Mouse (Mus musculus) ES-Bruce4 (cell line): ENCODE data around the gene Zfp715. TPM values are rescaled to one million over a fixed set of nuclear protein-coding genes. Genes with fewer than 3 reads are reported as not detected.
A peak's percentile ranks its signal among the peaks of the same experiment; 100 is the strongest.

Experiments
- H3K27ac ChIP-seq: 2 replicates; pipeline ENCODE4 v1.5.1; 2012; ENCODE audit warnings: low read length, inconsistent platforms; ENCODE audit not compliant: insufficient read depth
- H3K27me3 ChIP-seq: 2 replicates; pipeline ENCODE4 v1.6.1; 2012; ENCODE audit warnings: mild to moderate bottlenecking, low read length, inconsistent platforms; ENCODE audit not compliant: control insufficient read depth, poor library complexity, insufficient read depth, severe bottlenecking
- H3K36me3 ChIP-seq: 2 replicates; pipeline ENCODE4 v1.6.1; 2012; ENCODE audit warnings: inconsistent platforms, mild to moderate bottlenecking, low read length, moderate library complexity; ENCODE audit not compliant: control insufficient read depth, poor library complexity, insufficient read depth, severe bottlenecking
- H3K4me1 ChIP-seq: one replicate; pipeline ENCODE4 v1.8.1; 2011; ENCODE audit warnings: low read length; ENCODE audit not compliant: control insufficient read depth, insufficient read depth
- H3K4me3 ChIP-seq: 2 replicates; pipeline ENCODE4 v1.5.1; 2011; ENCODE audit warnings: low read depth, mild to moderate bottlenecking, low read length
- H3K9ac ChIP-seq: 2 replicates; pipeline ENCODE4 v1.6.1; 2012; ENCODE audit warnings: low read depth, mild to moderate bottlenecking, inconsistent platforms; ENCODE audit not compliant: poor library complexity, severe bottlenecking
- H3K9me3 ChIP-seq: replicated peaks from 2 replicates; pipeline ENCODE4 v1.6.1; 2012; ENCODE audit warnings: mild to moderate bottlenecking, low read length, inconsistent platforms; ENCODE audit not compliant: control insufficient read depth, poor library complexity, insufficient read depth, severe bottlenecking
- CTCF ChIP-seq: IDR thresholded peaks from one replicate; pipeline ENCODE4 v1.8.1; 2011; ENCODE audit warnings: low read depth, low read length
- EP300 ChIP-seq: IDR thresholded peaks from 2 replicates; pipeline ENCODE4 v1.6.1; 2011; ENCODE audit warnings: low read depth, low read length; ENCODE audit not compliant: insufficient read depth
- POLR2A ChIP-seq: IDR thresholded peaks from one replicate; pipeline ENCODE4 v1.8.1; 2011; ENCODE audit warnings: low read length; ENCODE audit not compliant: insufficient read depth
- polyA plus RNA-seq: library from polyadenylated mRNA; stranded (reverse); fragments of >200 nt; gene quantifications from 2 replicates; pipeline ENCODE4 v1.2.4, GENCODE M21; 2011; ENCODE audit warnings: low read depth; ENCODE audit not compliant: missing spikeins, insufficient read depth, insufficient read length

The Zfp715 gene
- polyA plus RNA-seq, 1 experiment, result 19.4 TPM

DNA sequence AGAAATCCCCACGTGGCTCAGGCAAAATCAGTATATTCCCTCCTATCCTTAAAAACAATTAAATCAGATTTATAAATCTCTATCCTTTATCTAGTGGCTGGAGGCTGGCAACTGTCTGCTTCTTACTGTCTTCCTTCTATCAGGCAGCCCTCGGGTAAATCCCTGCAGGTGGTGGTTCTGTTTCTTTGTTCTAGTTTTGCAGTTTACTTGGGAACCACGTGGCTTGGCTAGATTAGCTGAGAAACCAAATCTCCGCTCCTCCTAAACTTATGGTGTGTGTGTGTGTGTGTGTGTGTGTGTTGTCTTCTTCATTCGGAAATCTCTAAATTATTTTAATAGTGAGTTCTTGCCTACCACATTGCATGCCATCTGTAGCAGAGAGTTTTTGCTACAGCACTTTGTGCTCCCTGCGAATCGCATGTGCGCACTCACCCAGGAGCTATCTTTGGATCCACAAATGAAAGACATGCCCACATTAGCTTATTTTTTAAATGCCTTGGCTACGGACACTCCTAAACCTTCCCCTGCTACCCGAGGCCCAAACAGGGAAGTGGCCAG is 13.2 kb upstream of the Zfp715 start:
- Histone ChIP-seq H3K4me3 (peak overlapping the region; percentile 69), H3K27me3 (no peaks in the 10 kb centered on the region), H3K36me3 (no peaks in the 10 kb centered on the region), H3K4me1 (peaks cover 4% of the 10 kb centered on the region), H3K9ac (peak overlapping the region; percentile 64), H3K9me3 (no peaks in the 10 kb centered on the region), H3K27ac (peak overlapping the region; percentile 41)
- TF ChIP-seq POLR2A (no peak), CTCF (no peak), EP300 (no peak)

DNA sequence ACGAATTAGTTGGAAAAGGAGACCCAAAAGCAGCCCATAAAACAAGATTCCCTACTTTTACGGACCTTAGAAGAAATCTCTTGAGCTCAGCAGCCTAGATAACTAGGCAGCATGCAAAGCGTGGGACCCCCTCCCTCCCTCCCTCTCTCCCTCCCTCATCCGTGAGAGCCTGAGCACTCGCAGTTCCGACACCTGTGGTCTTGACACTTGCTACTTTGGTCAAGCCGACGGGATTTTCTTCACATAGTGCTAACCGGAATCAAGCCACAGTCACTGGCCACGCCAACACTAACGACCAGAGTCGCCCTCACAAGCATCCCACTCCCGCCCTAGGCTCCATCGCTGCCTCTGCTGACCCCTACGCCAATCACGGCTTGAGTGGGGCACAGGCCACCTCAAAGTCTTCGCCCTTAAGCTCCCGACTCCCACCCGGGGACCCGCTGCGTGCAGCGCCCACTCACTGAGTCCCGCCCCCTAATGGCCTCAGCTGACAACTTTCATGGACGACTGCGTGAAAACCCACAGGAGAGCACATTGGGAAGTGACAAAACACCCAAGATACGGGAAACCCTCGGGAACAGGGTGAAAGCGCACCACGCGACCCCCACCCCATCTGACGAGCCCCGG is 595 bp downstream of the Zfp715 start:
- Histone ChIP-seq H3K27me3 (no peaks in the 10 kb centered on the region), H3K4me1 (peaks cover 2% of the 10 kb centered on the region), H3K36me3 (peaks cover 13% of the 10 kb centered on the region; the same call in 1 of the 2 replicates), H3K27ac (no peak overlapping the region), H3K9me3 (no peaks in the 10 kb centered on the region), H3K4me3 (peak overlapping the region; percentile 88), H3K9ac (peak overlapping the region; percentile 62)
- no peak for TF ChIP-seq CTCF
- TF ChIP-seq EP300, result no peak
- TF ChIP-seq POLR2A, result no peak

DNA sequence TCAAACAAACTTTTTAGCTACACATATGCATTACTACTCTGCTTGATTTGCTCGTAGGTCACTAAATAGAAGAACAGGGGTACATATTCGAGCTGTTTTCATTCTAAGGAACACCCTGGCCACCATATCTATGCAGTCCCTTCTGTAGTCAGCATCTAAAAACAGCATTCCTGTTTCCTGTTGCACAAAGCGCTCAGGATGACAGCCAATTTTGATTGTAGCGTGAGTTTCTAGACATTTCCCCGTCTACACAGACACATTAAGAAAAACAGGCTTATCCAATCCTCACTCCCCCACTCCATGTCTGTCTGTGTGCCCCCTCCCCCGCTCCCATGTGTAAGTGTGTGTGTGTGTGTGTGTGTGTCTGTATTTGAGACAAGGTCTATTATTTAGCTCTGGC is 1.5 kb downstream of the Zfp715 start:
- Histone ChIP-seq H3K27ac (no peak overlapping the region), H3K9ac (no peak overlapping the region), H3K4me1 (peaks cover 2% of the 10 kb centered on the region), H3K4me3 (no peak overlapping the region), H3K27me3 (no peaks in the 10 kb centered on the region), H3K9me3 (no peaks in the 10 kb centered on the region), H3K36me3 (peaks cover 17% of the 10 kb centered on the region; the same call in 1 of the 2 replicates)
- TF ChIP-seq CTCF, result no peak
- no peak for TF ChIP-seq EP300
- no peak for TF ChIP-seq POLR2A

DNA sequence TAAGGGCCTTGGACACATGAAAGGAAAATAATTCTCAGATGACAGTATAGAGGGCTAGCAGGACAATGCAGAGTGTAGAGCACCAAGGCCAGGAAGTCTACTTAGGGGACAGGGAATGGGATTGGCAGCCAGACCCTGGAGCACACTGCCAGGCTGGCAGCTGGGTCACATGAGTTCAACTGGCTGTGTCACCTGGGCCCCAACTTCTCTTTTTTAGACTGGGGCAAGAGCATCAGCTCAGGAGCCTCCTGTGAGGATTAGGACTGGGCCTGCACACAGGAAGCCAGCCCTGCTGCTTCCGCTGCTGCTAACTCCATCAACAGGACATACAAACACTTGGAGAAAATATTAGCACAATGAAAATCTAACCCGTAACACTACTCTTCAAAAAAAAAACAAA is 4.0 kb downstream of the Zfp715 start:
- TF ChIP-seq EP300, result no peak
- no peak for TF ChIP-seq POLR2A
- TF ChIP-seq CTCF, result no peak
- H3K27ac ChIP-seq, result no peak overlapping the region
- H3K27me3 ChIP-seq, result no peaks in the 10 kb centered on the region
- H3K4me1 ChIP-seq, result peaks cover 2% of the 10 kb centered on the region
- no peak overlapping the region for H3K9ac ChIP-seq
- no peak overlapping the region for H3K4me3 ChIP-seq
- H3K36me3 ChIP-seq, result peaks cover 17% of the 10 kb centered on the region; the same call in 1 of the 2 replicates
- no peaks in the 10 kb centered on the region for H3K9me3 ChIP-seq

DNA sequence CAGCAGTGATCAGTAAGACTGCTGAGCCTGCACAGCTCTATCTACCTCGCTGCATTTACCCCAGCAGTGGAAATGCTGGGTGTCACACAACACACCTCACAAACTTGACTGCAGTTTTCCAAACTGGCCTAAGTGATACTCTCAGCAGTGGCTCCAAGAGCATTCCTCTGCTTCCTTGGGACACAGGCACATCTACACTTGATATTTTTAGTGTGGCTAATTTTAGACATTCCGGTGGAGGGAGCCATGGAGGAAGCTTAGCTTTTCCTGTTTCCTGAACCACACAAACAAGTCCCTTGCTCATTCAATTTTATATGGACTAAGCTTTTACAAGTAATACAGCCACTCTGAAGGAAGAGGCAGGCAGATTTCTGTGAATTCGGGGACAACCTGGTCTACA is 7.9 kb downstream of the Zfp715 start:
- Histone ChIP-seq H3K9ac (no peak overlapping the region), H3K27ac (no peak overlapping the region), H3K36me3 (peaks cover 20% of the 10 kb centered on the region), H3K27me3 (no peaks in the 10 kb centered on the region), H3K4me3 (no peak overlapping the region), H3K9me3 (no peaks in the 10 kb centered on the region), H3K4me1 (no peaks in the 10 kb centered on the region)
- TF ChIP-seq EP300 (no peak), POLR2A (no peak), CTCF (no peak)

DNA sequence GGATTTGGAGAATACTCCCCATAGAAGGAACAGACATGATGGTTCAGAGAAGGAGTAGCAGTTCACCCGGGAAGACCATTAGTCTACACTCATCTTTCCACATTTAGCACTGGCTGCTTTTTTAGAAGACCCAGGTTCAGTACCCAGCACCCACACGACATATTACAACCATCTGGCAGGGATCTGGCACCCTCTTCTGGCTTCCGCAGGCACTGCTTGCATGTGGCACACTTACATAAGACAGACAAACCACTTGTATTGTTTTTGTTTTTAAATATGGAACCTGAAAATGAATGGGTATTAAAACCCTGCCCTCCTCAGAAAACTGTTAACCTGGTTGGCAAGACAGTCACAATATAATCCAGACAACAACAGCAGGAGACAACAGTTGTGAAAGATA is 21.6 kb downstream of the Zfp715 start:
- H3K9ac ChIP-seq, result no peak overlapping the region
- no peaks in the 10 kb centered on the region for H3K36me3 ChIP-seq
- H3K4me3 ChIP-seq, result no peak overlapping the region
- H3K27ac ChIP-seq, result no peak overlapping the region
- H3K9me3 ChIP-seq, result no peaks in the 10 kb centered on the region
- no peaks in the 10 kb centered on the region for H3K27me3 ChIP-seq
- no peaks in the 10 kb centered on the region for H3K4me1 ChIP-seq
- TF ChIP-seq EP300, result no peak
- TF ChIP-seq CTCF, result peak; percentile 48
- no peak for TF ChIP-seq POLR2A
